Mouse (Mus musculus): Measurements from ENCODE around the gene Uaca.

GRCm38 (mm10) chr9:60815502-60815901 lies 21.2 kb downstream of the Uaca start:
- TF ChIP-seq CTCF (IDR thresholded peaks at IDR 0.05; ENCODE audit: low read depth) (no peak), EP300 (IDR thresholded peaks at IDR 0.05; ENCODE audit: low read depth) (no peak)

Measured in liver, embryonic 14.5 days (tissue).